Mouse (Mus musculus) thymus, adult 2 months (tissue): ENCODE data around the gene Abcf1. TPM values are rescaled to one million over a fixed set of nuclear protein-coding genes. Genes with fewer than 3 reads are reported as not detected.

Source experiments
- DNase-seq: peaks from one replicate; pipeline ENCODE4 v3.0.0; 2021
- H3K27ac ChIP-seq: fragments of 200-500 bp; 2 replicates; pipeline ENCODE4 v1.5.1; 2012; ENCODE audit warnings: low read length, control low read depth; ENCODE audit not compliant: control insufficient read depth, insufficient read depth
- H3K27me3 ChIP-seq: fragments of 200-500 bp; 2 replicates; pipeline ENCODE4 v1.6.1; 2012; ENCODE audit warnings: mild to moderate bottlenecking, low read length, moderate library complexity, mixed read lengths; ENCODE audit not compliant: control insufficient read depth, insufficient read depth
- H3K36me3 ChIP-seq: fragments of 200-500 bp; 2 replicates; pipeline ENCODE4 v1.6.1; 2012; ENCODE audit warnings: mild to moderate bottlenecking, low read length, moderate library complexity; ENCODE audit not compliant: control insufficient read depth, insufficient read depth
- H3K4me1 ChIP-seq: fragments of 200-500 bp; replicated peaks from 2 replicates; pipeline ENCODE4 v1.6.1; 2012; ENCODE audit warnings: low read length; ENCODE audit not compliant: control insufficient read depth, insufficient read depth
- H3K4me3 ChIP-seq: fragments of 200-500 bp; 2 replicates; pipeline ENCODE4 v1.5.1; 2012; ENCODE audit warnings: mild to moderate bottlenecking, low read length, control low read depth, moderate library complexity; ENCODE audit not compliant: control insufficient read depth, insufficient read depth
- CTCF ChIP-seq: fragments of 200-500 bp; IDR thresholded peaks from 2 replicates; pipeline ENCODE4 v1.5.1; 2012; ENCODE audit warnings: mild to moderate bottlenecking, control low read depth, low read length, moderate library complexity, borderline replicate concordance; ENCODE audit not compliant: control insufficient read depth, poor library complexity, insufficient read depth; ENCODE audit errors: extremely low read depth
- POLR2A ChIP-seq: fragments of 200-500 bp; IDR thresholded peaks from 2 replicates; pipeline ENCODE4 v1.6.1; 2012; ENCODE audit warnings: mild to moderate bottlenecking, low read length, control low read depth, moderate library complexity; ENCODE audit not compliant: control insufficient read depth, poor library complexity, insufficient read depth; ENCODE audit errors: extremely low read depth
- WGBS: fragments of 180-500 bp; shearing (Covaris S2); methylation state at CpG from one replicate; pipeline ENCODE4 v1.1.7; 2018; 5-methylcytosine and 5-hydroxymethylcytosine counted together
- polyA plus RNA-seq: library from polyadenylated mRNA; depleted of rRNA; stranded (reverse); fragments of >200 nt; gene quantifications from 2 replicates; pipeline ENCODE4 v1.2.3, GENCODE M21; 2012; rRNA removed

The Abcf1 gene
- polyA plus RNA-seq, 1 experiment = 132 TPM

DNA sequence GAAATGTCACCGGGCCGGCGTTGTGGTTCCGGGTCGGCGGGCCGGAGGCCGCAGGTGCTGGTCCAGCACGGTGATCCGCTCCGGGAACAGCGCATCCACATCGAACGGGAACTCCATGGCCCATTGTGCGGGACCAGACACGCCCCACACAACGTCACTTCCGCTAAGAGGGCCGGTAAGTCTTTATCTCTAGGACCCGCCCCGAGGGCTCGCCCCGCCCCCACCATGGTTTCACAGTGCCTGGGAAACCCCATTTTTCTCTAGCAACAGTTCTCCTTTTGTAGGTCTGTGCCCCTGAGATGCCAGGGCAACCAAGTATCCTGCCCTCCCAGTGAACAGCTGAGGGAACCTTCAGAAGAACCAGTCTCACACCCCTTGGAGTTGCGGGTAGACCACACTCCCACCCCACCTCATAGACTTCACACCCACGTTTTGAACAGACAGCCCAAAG is 59.6 kb downstream of the Abcf1 start, which contains the start of gene Atat1:
Atat1 (minus strand) TSS at position 157 of the 451 bp plus-strand sequence.
- Histone ChIP-seq H3K36me3 (no peaks in the 10 kb centered on the region), H3K27me3 (no peaks in the 10 kb centered on the region), H3K4me3 (peak within 1 kb of the TSS; percentile 76), H3K27ac (peak within 1 kb of the TSS; percentile 83), H3K4me1 (peaks cover 11% of the 10 kb centered on the region)
- peak; percentile 95 for DNase-seq
- 1% methylated on average over 25 of the region's 25 CpGs for WGBS
- no peak for TF ChIP-seq POLR2A
- no peak for TF ChIP-seq CTCF

DNA sequence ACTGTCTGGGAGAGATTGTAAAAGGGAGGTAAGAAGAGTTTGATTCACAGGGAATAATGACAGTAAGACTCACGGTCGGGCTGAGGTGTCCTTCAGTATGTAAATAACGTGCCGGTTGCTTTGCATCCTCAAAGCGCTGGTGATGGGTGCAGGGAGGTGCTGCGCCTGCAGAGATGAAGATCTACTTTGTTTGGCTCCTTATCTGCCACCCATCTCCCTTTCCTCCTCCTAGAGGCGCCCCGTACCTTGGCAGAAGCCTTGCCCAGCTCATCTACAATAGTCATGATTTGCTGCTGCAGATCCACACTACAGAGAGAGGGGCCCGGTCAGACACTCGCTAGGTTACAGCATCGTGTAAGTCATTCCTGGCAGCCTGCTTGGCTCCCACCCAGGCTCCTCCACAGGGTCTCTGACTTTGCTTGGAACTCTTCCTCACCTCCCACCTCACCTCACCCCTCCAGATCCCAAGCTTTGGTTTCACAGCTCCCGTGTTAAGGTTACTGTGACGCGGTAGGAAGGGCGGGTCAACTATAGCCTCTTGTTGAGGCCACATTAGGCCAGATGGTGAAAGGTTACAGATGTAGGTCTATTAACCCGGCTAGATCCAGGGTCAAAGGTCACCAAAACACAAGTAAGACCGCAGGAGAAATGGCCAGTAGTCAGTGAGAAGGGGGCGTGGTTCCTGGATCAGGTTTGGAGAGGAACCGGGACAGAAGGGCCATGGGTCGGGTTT is 60.2 kb downstream of the Abcf1 start:
- no peak for TF ChIP-seq CTCF
- TF ChIP-seq POLR2A = no peak
- H3K27me3 ChIP-seq = no peaks in the 10 kb centered on the region
- H3K4me3 ChIP-seq = peak overlapping the region; percentile 76
- WGBS = 27% methylated on average over 20 of the region's 20 CpGs
- DNase-seq = no peak
- no peak overlapping the region for H3K27ac ChIP-seq
- no peaks in the 10 kb centered on the region for H3K36me3 ChIP-seq
- H3K4me1 ChIP-seq = peaks cover 12% of the 10 kb centered on the region

DNA sequence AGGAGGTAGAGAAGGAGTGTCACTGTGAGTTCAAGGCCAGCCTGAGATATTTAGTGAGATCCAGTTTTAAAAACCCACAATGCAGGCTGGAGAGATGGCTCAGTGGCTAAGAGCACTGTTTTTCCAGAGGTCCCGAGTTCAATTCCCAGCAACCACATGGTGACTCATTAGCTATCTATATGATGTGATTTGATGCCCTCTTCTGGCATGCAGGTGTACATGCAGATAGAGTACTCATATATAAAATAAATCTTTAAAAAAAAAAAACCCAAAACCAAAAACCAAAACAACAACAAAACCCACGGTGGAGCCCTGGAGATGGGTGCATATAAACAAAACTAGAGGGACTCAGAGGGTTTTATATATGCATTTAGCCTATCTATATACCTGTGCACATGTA is 62.0 kb downstream of the Abcf1 start:
- DNase-seq = no peak
- Histone ChIP-seq H3K27ac (no peak overlapping the region), H3K4me3 (no peak overlapping the region), H3K36me3 (no peaks in the 10 kb centered on the region), H3K27me3 (no peaks in the 10 kb centered on the region), H3K4me1 (peaks cover 24% of the 10 kb centered on the region)
- WGBS = 47% methylated on average over 2 of the region's 2 CpGs
- TF ChIP-seq POLR2A (no peak), CTCF (no peak)

Other genes with a start within 250 kb of the Abcf1 start
- gene Ier3, start 148.1 kb downstream of the Abcf1 start, polyA plus RNA-seq = 6.2 and 6.4 TPM in 2 replicates
- 62.4 and 70.4 TPM in 2 replicates for gene Flot1, start 146.5 kb downstream of the Abcf1 start, polyA plus RNA-seq
- 1,522 and 2,049 TPM in 2 replicates for gene Tubb5, start 131.5 kb downstream of the Abcf1 start, polyA plus RNA-seq
- 17.4 and 22.4 TPM in 2 replicates for gene Mdc1, start 128.2 kb downstream of the Abcf1 start, polyA plus RNA-seq
- gene Nrm, start 108.4 kb downstream of the Abcf1 start, polyA plus RNA-seq = 82.8 and 111 TPM in 2 replicates
- 174 and 176 TPM in 2 replicates for gene Ppp1r18, start 104.2 kb downstream of the Abcf1 start, polyA plus RNA-seq
- 174 and 182 TPM in 2 replicates for gene Dhx16, start 89.9 kb downstream of the Abcf1 start, polyA plus RNA-seq
- 73.4 and 86.8 TPM in 2 replicates for gene 2310061I04Rik, start 72.3 kb downstream of the Abcf1 start, polyA plus RNA-seq
- 63.9 and 64.9 TPM in 2 replicates for gene Atat1, start 59.7 kb downstream of the Abcf1 start, polyA plus RNA-seq
- 67.6 and 69.7 TPM in 2 replicates for gene Mrps18b, start 53.4 kb downstream of the Abcf1 start, polyA plus RNA-seq
- 63.0 and 65.6 TPM in 2 replicates for gene Ppp1r10, start 53.3 kb downstream of the Abcf1 start, polyA plus RNA-seq
- gene Gnl1, start 10.1 kb upstream of the Abcf1 start, polyA plus RNA-seq = 37.9 and 45.5 TPM in 2 replicates
- 35.5 and 42.6 TPM in 2 replicates for gene Prr3, start 10.5 kb upstream of the Abcf1 start, polyA plus RNA-seq
- gene H2-T24, start 50.8 kb upstream of the Abcf1 start, polyA plus RNA-seq = 15.0 and 20.4 TPM in 2 replicates
- 380 and 457 TPM in 2 replicates for gene H2-T23, start 63.1 kb upstream of the Abcf1 start, polyA plus RNA-seq
- 105 and 119 TPM in 2 replicates for gene H2-T22, start 73.0 kb upstream of the Abcf1 start, polyA plus RNA-seq
- 0.22 TPM in 1 of 2 replicates, not detected in the other for gene Gm6034, start 73.2 kb upstream of the Abcf1 start, polyA plus RNA-seq
- gene Gm11127, start 88.6 kb upstream of the Abcf1 start, polyA plus RNA-seq = 0.39 and 0.61 TPM in 2 replicates
- 1.4 and 1.7 TPM in 2 replicates for gene Gm19684, start 151.9 kb upstream of the Abcf1 start, polyA plus RNA-seq
- 1.7 and 2.4 TPM in 2 replicates for gene Gm7030, start 159.7 kb upstream of the Abcf1 start, polyA plus RNA-seq
- 20.1 and 20.8 TPM in 2 replicates for gene Gm8909, start 198.8 kb upstream of the Abcf1 start, polyA plus RNA-seq
- gene H2-T3, start 220.5 kb upstream of the Abcf1 start, polyA plus RNA-seq = 1.7 and 2.5 TPM in 2 replicates